Mouse (Mus musculus): ENCODE data around the gene Sytl3. TPM values are rescaled to one million over a fixed set of nuclear protein-coding genes. Genes with fewer than 3 reads are reported as not detected.
"Not testable (repeated sequence)": the region's sequence is repeated elsewhere in the genome, so short reads cannot be mapped to it uniquely, and the experiment has no call there.

Gene Sytl3
- polyA plus RNA-seq, 1 experiment: 2.2 TPM

DNA sequence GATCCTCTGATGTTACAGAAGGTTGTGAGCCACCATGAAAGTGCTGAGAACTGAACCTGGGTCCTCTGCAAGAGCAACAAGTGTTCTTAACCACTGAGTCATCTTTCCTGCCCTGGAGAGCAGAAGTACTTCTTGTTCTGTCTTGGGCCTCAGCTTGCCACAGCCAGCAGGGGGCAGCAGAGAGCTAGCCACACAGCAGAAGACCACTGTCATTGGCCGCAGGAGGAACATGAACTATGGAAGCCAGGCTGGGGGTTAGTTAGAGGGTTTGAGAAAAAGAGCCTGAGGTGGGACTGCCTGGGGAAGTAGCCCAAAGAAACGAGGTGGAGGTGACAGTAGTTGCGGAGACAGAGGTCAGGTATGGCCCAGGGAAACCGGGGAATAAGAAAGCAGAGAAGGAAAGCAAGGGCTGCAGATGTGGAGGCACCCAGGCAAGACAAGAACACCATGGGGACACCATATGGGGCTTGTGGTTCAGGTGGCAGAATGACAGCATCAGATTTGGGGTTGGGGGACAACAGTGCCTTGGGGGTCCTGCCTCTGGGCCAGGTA, 38.4 kb downstream of the Sytl3 start:
- not testable (repeated sequence) for H3K4me3 ChIP-seq (ENCODE audit: insufficient read depth, low read depth, low read length); H3K4me1 ChIP-seq (ENCODE audit: control insufficient read depth, insufficient read depth, insufficient read length, low read length); H3K27ac ChIP-seq (replicated peaks; ENCODE audit: low read depth, low read length)

DNA sequence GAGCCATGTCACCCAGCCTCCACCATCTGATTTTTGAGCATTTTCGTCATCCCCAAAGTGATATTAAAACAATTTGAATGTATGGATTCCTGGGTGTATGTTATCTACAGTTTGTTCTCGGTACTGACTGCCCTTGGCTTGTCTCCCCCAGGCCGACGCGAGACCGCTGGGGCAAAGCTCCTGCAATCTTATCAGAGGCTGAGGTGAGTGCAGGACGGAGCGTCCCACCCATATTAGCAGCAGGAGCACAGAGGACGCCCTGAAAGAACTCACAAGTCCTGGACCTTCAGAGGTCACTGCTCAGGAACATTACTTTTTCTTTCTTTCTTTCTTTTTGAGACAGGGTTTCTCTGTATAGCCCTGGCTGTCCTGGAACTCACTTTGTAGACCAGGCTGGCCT, 40.6 kb downstream of the Sytl3 start:
- not testable (repeated sequence) for H3K4me1 ChIP-seq (ENCODE audit: control insufficient read depth, insufficient read depth, insufficient read length, low read length); H3K27ac ChIP-seq (replicated peaks; ENCODE audit: low read depth, low read length); H3K4me3 ChIP-seq (ENCODE audit: insufficient read depth, low read depth, low read length)

DNA sequence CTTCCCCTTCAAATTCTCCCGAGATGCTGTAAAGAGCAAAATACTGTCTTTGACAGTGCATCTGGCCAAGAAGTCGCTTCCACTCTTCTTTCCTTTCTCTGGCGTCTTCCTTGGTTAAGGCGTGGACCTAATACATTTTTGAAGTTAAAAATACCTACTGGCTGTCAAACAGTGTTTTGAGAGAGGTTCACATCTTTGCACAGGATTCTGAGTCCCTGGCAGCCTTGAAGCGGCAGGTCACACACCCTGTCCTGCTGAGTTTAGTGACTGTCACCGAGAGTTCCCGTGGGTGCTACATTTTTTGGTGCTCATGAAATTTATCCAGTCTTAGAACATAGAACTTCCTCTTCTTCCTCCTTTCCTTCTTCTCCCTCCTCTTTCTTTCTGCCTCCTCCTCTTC, 41.2 kb downstream of the Sytl3 start:
- not testable (repeated sequence) for H3K4me3 ChIP-seq (ENCODE audit: insufficient read depth, low read depth, low read length); H3K27ac ChIP-seq (replicated peaks; ENCODE audit: low read depth, low read length); H3K4me1 ChIP-seq (ENCODE audit: control insufficient read depth, insufficient read depth, insufficient read length, low read length)

DNA sequence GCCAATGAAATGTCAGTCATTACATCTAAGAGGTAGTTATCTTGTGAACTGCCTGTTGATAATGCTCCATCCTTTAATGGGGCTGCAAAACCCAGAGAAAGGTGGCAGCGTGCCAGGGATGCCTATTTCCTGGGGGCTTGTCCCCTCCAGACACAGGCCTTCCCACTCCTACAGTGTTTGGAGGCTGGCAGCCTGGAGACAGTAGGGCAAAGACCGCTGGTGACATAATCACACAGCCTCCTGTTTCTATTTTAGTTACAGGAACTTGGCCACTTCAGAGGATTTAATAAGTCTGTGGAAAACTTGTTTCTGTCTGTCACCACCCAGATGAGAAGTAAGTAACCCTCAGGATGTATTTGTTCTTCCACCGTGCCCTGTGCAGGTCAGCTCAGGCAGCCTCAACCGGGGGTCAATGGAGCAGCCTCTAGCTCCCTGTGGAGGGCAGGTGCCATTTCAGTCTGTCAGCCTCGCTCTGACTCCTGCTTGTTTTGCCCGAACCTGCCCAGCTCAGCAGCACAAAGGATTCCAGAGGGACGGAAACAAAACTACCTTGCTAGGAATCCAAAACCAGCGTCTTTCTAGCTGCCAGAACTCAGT, 43.8 kb downstream of the Sytl3 start:
- H3K27ac ChIP-seq (replicated peaks; ENCODE audit: low read depth, low read length); H3K4me1 ChIP-seq (ENCODE audit: control insufficient read depth, insufficient read depth, insufficient read length, low read length); H3K4me3 ChIP-seq (ENCODE audit: insufficient read depth, low read depth, low read length): not testable (repeated sequence)

- H3K4me1 ChIP-seq (ENCODE audit: control insufficient read depth, insufficient read depth, insufficient read length, low read length); H3K4me3 ChIP-seq (ENCODE audit: insufficient read depth, low read depth, low read length); H3K27ac ChIP-seq (replicated peaks; ENCODE audit: low read depth, low read length): not testable (repeated sequence)
Measured at GRCm38 (mm10) chr17:6703381-6704270, 44.7 kb downstream of the Sytl3 start.

- not testable (repeated sequence) for H3K27ac ChIP-seq (replicated peaks; ENCODE audit: low read depth, low read length); H3K4me1 ChIP-seq (ENCODE audit: control insufficient read depth, insufficient read depth, insufficient read length, low read length); H3K4me3 ChIP-seq (ENCODE audit: insufficient read depth, low read depth, low read length)
Measured at GRCm38 (mm10) chr17:6706448-6706847, 47.6 kb downstream of the Sytl3 start.

GRCm38 (mm10) chr17:6707422-6707821, 48.5 kb downstream of the Sytl3 start:
- not testable (repeated sequence) for H3K4me1 ChIP-seq (ENCODE audit: control insufficient read depth, insufficient read depth, insufficient read length, low read length); H3K27ac ChIP-seq (replicated peaks; ENCODE audit: low read depth, low read length); H3K4me3 ChIP-seq (ENCODE audit: insufficient read depth, low read depth, low read length)

- H3K27ac ChIP-seq (replicated peaks; ENCODE audit: low read depth, low read length); H3K4me1 ChIP-seq (ENCODE audit: control insufficient read depth, insufficient read depth, insufficient read length, low read length); H3K4me3 ChIP-seq (ENCODE audit: insufficient read depth, low read depth, low read length): not testable (repeated sequence)
Measured at GRCm38 (mm10) chr17:6708194-6708593, 49.3 kb downstream of the Sytl3 start.

GRCm38 (mm10) chr17:6713483-6713882, 54.6 kb downstream of the Sytl3 start:
- not testable (repeated sequence) for H3K4me1 ChIP-seq (ENCODE audit: control insufficient read depth, insufficient read depth, insufficient read length, low read length); H3K4me3 ChIP-seq (ENCODE audit: insufficient read depth, low read depth, low read length); H3K27ac ChIP-seq (replicated peaks; ENCODE audit: low read depth, low read length)

- H3K4me1 ChIP-seq (ENCODE audit: control insufficient read depth, insufficient read depth, insufficient read length, low read length); H3K4me3 ChIP-seq (ENCODE audit: insufficient read depth, low read depth, low read length): not testable (repeated sequence)
Measured at GRCm38 (mm10) chr17:6713944-6714343, 55.1 kb downstream of the Sytl3 start.

DNA sequence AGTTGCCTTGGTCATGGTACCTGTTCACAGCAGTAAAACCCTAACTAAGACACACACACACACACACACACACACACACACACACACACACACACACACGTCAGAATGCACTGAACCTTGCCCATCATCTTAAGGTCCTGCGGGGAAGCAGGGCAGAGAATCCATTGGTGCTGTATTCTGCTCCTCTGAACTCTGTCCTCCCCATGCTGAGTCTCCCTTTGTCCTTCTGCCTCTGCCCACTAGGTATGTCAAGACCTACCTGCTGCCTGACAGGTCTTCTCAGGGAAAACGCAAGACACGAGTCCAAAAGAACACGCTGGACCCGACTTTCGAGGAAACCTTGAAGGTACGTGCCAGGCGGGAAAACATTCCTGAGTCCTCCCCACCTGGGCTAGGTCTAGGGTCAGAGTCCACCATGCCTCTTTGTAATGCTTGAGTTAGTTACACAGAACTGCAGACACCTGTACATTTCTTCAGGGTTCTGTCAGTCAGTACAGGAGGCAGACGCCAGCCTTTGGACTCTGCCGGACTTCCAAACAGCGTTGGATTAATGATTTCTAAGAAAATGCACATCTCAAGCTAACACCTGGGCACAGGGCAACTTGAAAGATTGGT, 69.2 kb downstream of the Sytl3 start:
- Histone ChIP-seq H3K4me1 (ENCODE audit: control insufficient read depth, insufficient read depth, insufficient read length, low read length) (no peaks in the 10 kb centered on the region; the same call in 1 of the 2 replicates), H3K4me3 (ENCODE audit: insufficient read depth, low read depth, low read length) (no peak overlapping the region), H3K27ac (replicated peaks; ENCODE audit: low read depth, low read length) (no peak overlapping the region)

More at GRCm38 (mm10) chr17:6713944-6714343, 55.1 kb downstream of the Sytl3 start:
- H3K27ac ChIP-seq (replicated peaks; ENCODE audit: low read depth, low read length): not testable (repeated sequence)

DNA sequence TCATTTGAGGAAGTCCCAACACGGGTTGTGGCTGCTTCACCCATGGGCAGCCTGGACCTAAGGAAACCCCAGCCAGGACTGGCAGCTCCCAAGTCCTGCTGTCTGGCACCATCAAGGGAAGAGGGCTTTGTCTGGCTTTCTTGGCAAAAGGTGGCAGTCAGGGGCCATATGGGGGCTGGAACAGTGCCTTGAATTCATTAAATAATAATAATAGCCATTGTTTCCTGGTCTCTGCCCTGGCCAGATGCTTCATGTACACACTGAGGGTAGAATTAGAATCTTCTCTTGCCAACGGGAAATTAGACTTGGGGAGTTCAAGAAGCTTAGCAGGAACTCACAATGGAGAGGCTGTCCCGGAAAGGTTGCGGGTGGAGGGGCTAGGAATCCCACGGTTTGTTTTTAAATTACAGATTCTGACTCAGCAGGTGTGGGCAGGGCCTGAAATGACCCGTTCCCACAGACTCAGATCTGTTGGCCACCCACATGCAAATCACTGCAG, 70.4 kb downstream of the Sytl3 start:
- Histone ChIP-seq H3K4me3 (ENCODE audit: insufficient read depth, low read depth, low read length) (no peak overlapping the region), H3K27ac (replicated peaks; ENCODE audit: low read depth, low read length) (no peak overlapping the region), H3K4me1 (ENCODE audit: control insufficient read depth, insufficient read depth, insufficient read length, low read length) (no peaks in the 10 kb centered on the region; the same call in 1 of the 2 replicates)

DNA sequence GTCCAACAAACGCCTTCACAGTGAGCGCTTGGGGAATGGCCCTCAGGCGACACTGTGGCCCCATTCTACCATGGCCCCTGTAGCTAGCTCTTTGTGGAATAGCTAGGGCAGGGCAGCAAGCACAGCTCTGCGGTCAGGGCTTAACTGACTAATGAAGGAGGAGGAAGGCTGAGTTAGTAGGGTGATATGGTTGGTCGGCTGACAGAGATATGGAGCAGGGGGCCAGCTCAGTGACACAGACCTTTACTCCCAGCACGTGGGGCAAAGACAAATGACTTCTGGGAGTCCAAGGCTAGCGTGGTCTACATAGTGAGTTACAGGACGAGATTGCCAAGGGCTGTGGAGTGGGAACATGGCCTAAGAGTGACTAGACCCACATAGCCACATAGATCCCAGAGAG, 72.2 kb downstream of the Sytl3 start:
- Histone ChIP-seq H3K4me1 (ENCODE audit: control insufficient read depth, insufficient read depth, insufficient read length, low read length) (peaks cover 2% of the 10 kb centered on the region; the same call in 1 of the 2 replicates), H3K4me3 (ENCODE audit: insufficient read depth, low read depth, low read length) (no peak overlapping the region), H3K27ac (replicated peaks; ENCODE audit: low read depth, low read length) (no peak overlapping the region)

- H3K4me1 ChIP-seq (ENCODE audit: control insufficient read depth, insufficient read depth, insufficient read length, low read length): peaks cover 5% of the 10 kb centered on the region; the same call in 1 of the 2 replicates
- H3K4me3 ChIP-seq (ENCODE audit: insufficient read depth, low read depth, low read length): no peak overlapping the region
- H3K27ac ChIP-seq (replicated peaks; ENCODE audit: low read depth, low read length): no peak overlapping the region
Measured at GRCm38 (mm10) chr17:6731634-6732033, 72.7 kb downstream of the Sytl3 start.

DNA sequence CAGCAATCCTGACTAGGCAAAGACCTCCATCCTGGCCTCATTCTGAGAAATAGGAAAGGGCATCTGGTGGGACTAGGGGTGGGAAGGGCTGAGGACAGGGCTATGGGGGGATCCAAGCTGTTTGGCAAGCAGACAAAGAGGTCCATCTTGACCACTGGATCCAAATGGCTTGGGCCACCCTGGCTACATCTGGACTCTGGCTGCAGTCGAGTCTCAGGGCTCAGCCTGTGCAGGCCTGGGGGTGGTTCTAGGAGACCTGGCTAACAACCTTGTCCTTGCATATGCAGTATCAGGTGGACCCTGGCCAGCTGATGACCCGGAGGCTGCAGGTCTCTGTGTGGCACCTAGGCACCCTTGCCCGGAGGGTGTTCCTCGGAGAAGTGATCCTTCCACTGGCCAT, 73.8 kb downstream of the Sytl3 start:
- peaks cover 5% of the 10 kb centered on the region; the same call in 1 of the 2 replicates for H3K4me1 ChIP-seq (ENCODE audit: control insufficient read depth, insufficient read depth, insufficient read length, low read length)
- no peak overlapping the region for H3K4me3 ChIP-seq (ENCODE audit: insufficient read depth, low read depth, low read length)
- H3K27ac ChIP-seq (replicated peaks; ENCODE audit: low read depth, low read length): no peak overlapping the region
